7 mouse cellular contexts compared by ENCODE assay signal in the genomic region with DNA sequence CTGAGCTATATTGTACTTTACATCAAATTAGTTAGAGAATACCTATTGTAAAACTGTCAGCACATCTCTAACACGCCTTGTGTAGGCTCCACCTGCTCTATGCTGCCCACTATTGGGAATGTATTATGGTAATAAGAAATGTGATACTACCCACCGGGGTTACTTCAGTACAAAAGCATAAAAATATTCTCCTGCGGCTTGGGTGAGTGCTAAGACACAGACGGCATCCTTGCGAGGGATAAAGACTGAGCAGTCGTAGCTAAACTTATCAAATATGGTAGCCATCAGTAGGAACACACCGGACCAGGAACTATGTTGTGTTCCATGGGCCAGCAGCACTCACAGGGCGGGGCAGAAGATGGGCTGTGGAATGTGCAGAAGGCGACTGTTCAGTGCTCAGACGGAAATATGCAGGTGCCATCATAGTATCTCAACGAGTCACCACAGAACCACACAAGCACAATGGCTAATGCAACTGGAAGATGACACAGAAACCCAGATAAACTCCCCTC. TPM values are rescaled to one million over a fixed set of nuclear protein-coding genes. Genes with fewer than 3 reads are reported as not detected.
DNase-seq lines count a peak whose midpoint lies in the region; ATAC-seq and TF ChIP-seq lines count a peak whose summit lies in the region.

No protein-coding gene starts in this region.

- TF ChIP-seq POLR2A in bone marrow, adult 2 months (IDR thresholded peaks at IDR 0.05; ENCODE audit: borderline replicate concordance, control insufficient read depth, low read depth, low read length) = no peak

- peak; percentile 26; the same call in 1 of the 2 replicates for ATAC-seq in erythroid progenitor cell, adult 5-6 weeks (replicated peaks; ENCODE audit: low FRiP score, poor library complexity, severe bottlenecking)

- H3K27ac ChIP-seq in ES-E14 (ENCODE audit: insufficient read depth, low read depth, low read length, poor library complexity, severe bottlenecking) = no peak overlapping the region
- H3K27ac ChIP-seq in bone marrow, adult 2 months (ENCODE audit: control insufficient read depth, insufficient read depth, low read depth, low read length, poor library complexity) = peak overlapping the region; percentile 5; the same call in 1 of the 2 replicates
- H3K27ac ChIP-seq in macrophage = peak overlapping the region; percentile 60

- H3K4me3 ChIP-seq in ES-E14 (ENCODE audit: insufficient read depth in 1 of 2, low read depth in 1 of 2, low read length in 2 of 2, poor library complexity in 1 of 2, severe bottlenecking in 1 of 2) (peak overlapping the region; percentile 80 to 93), macrophage (ENCODE audit: inconsistent target) (peak overlapping the region; percentile 69)
- peak overlapping the region; percentile 89 for H3K4me3 ChIP-seq in bone marrow, adult 2 months (replicated peaks; ENCODE audit: control insufficient read depth, low read depth, low read length)

- WGBS in bone marrow, adult 2 months = 2% methylated on average over 11 of the region's 11 CpGs
- WGBS in macrophage (ENCODE audit: missing documents) = 6% methylated on average over 11 of the region's 11 CpGs

- H3K79me2 ChIP-seq in macrophage (ENCODE audit: inconsistent target) = peaks cover 65% of the 10 kb centered on the region

- H3K4me1 ChIP-seq in ES-E14 (ENCODE audit: control insufficient read depth in 2 of 2, insufficient read depth in 2 of 2, low read length in 2 of 2, poor library complexity in 1 of 2) = peaks cover 5 to 10% of the 10 kb centered on the region in 2 experiments
- H3K4me1 ChIP-seq in bone marrow, adult 2 months (ENCODE audit: control insufficient read depth, insufficient read depth, low read length) = peaks cover 4% of the 10 kb centered on the region; the same call in 1 of the 2 replicates

- no peak for TF ChIP-seq CTCF in bone marrow, adult 2 months (IDR thresholded peaks at IDR 0.05; ENCODE audit: control insufficient read depth, insufficient read depth, low read length)

- H3K36me3 ChIP-seq in ES-E14 (ENCODE audit: control insufficient read depth, insufficient read depth, low read length, poor library complexity, severe bottlenecking) (peaks cover 10% of the 10 kb centered on the region; the same call in 1 of the 2 replicates), macrophage (ENCODE audit: inconsistent target) (peaks cover 18% of the 10 kb centered on the region; the same call in 1 of the 2 replicates)

- in situ Hi-C loops in ES-E14 (cut with MboI; ENCODE audit: low sequenced_read_pairs in 2 of 2, unreplicated experiment in 2 of 2) = no loop called here

- peak overlapping the region; percentile 54; the same call in 1 of the 2 replicates for H3K9ac ChIP-seq in ES-E14 (ENCODE audit: insufficient read depth, low read depth, low read length, poor library complexity, severe bottlenecking)

- no peak for DNase-seq in ES-E14 (ENCODE audit: low read depth, low spot score)
- DNase-seq in heart, postnatal 4 days = peak; percentile 32
- peak; percentile 35 for DNase-seq in left cerebral cortex, adult 11 months (ENCODE audit: low spot score)
- peak; percentile 16 for DNase-seq in right cerebral cortex, postnatal 4 days

- no peaks in the 10 kb centered on the region for H3K9me3 ChIP-seq in ES-E14 (ENCODE audit: control insufficient read depth, insufficient read depth, low read depth, low read length)

TF ChIP-seq in ES-E14, 5 proteins besides CTCF, POLR2A, EP300 and RAD21:
- TF ChIP-seq ZC3H11A (IDR thresholded peaks at IDR 0.05; ENCODE audit: borderline replicate concordance, low read depth, low read length) = no peak
- TF ChIP-seq ZNF384 (IDR thresholded peaks at IDR 0.05; ENCODE audit: low read depth, low read length) = no peak
- TF ChIP-seq MAFK (IDR thresholded peaks at IDR 0.05; ENCODE audit: insufficient read depth, low read depth, low read length) = no peak
- no peak for TF ChIP-seq CHD2 (IDR thresholded peaks at IDR 0.05; ENCODE audit: low read depth, low read length)
- no peak for TF ChIP-seq HCFC1 (IDR thresholded peaks at IDR 0.05; ENCODE audit: borderline replicate concordance, insufficient read depth, low read length)

RNA-seq across cellular contexts. Expression of a gene that starts 3.3 kb away (rescaled TPM):
- 33.0 and 33.2 TPM in 2 replicates for total RNA-seq in ES-E14 (2012; rRNA removed)
- polyA plus RNA-seq in bone marrow, adult 2 months (2011; ENCODE audit: insufficient read depth, insufficient read length, low replicate concordance, missing spikeins) = 22.8 and 27.4 TPM in 2 replicates
- 81.3 and 89.0 TPM in 2 replicates for total RNA-seq in erythroid progenitor cell, adult 5-6 weeks (2015; ENCODE audit: low replicate concordance)
- total RNA-seq in erythroid progenitor cell, adult 5-6 weeks (2017; ENCODE audit: low replicate concordance) = 78.7 and 94.4 TPM in 2 replicates
- total RNA-seq in heart, postnatal 4 days (2021) = 10 to 100 TPM; 42.9 to 47.6 TPM
- 100 to 1,000 TPM in 9 of 26 experiments, 10 to 100 TPM in 17; 38.6 to 153 (median 91.7) TPM for total RNA-seq in macrophage (2018; cell fraction: chromatin; rRNA removed)
- 10 to 100 TPM in 23 of 26 experiments, 1 to 10 TPM in 3; 7.4 to 26.9 (median 16.3) TPM for total RNA-seq in macrophage (2018; cell fraction: cytosol; rRNA removed)
- 100 to 1,000 TPM in 1 of 26 experiments, 10 to 100 TPM in 25; 26.3 to 140 (median 56.9) TPM for total RNA-seq in macrophage (2018; cell fraction: nucleus; rRNA removed)
- 11.8 to 14.0 TPM (median 12.7 TPM) in 3 replicates for polyA plus RNA-seq in macrophage (2018)
